Mouse (Mus musculus) small intestine, adult 2 months (tissue): ENCODE measurements around the gene Stpg3.

Experiments used
- CTCF ChIP-seq: fragments of 200-500 bp; IDR thresholded peaks from 2 replicates; pipeline ENCODE4 v1.5.1; 2012; ENCODE audit warnings: low read depth, mild to moderate bottlenecking, control low read depth, inconsistent platforms, low read length, moderate library complexity, mixed read lengths; ENCODE audit not compliant: insufficient replicate concordance, insufficient read length; ENCODE audit errors: extremely low read depth
- POLR2A ChIP-seq: fragments of 200-500 bp; IDR thresholded peaks from 2 replicates; pipeline ENCODE4 v1.6.1; 2012; ENCODE audit warnings: low read depth, mild to moderate bottlenecking, control low read depth, inconsistent platforms, low read length, moderate library complexity

- TF ChIP-seq CTCF (no peak), POLR2A (no peak)
Observed at GRCm38 (mm10) chr2:25173821-25174220, 40.6 kb downstream of the Stpg3 start.
